Mouse (Mus musculus) layer of hippocampus, adult 8-10 months (tissue): ENCODE measurements around the gene Atp5j. TPM values are rescaled to one million over a fixed set of nuclear protein-coding genes. Genes with fewer than 3 reads are reported as not detected.

Experiments used
- DNase-seq, 2 experiments: peaks; one replicate each; pipeline ENCODE4 v3.0.0; 2022; ENCODE audit warnings: low spot score in 2 of 2
- total RNA-seq, 4 experiments: library from RNA; stranded (reverse); gene quantifications; 2 replicates each; pipeline ENCODE4 v1.2.4; 2022

Gene Atp5j
- total RNA-seq, 4 experiments from 2014 or later, result 307 to 388 (median 342) TPM

DNA sequence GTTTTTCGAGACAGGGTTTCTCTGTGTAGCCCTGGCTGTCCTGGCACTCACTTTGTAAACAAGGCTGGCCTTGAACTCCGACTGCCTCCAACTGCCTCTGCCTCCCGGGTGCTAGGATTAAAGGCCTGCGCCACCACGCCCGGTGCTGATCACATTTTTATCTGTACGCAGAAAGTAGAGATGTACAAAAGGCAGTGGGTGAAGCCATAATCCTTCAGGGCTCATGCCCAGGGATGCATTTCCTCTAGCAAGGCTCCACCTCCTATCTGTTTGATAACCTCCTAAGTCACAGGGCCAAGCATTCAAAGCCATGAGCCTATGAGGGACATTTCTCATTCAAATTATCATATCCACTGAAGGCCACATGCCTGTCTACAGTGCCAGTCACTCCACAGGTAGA lies 27.6 kb downstream of the Atp5j start:
- DNase-seq, result no peak

GRCm38 (mm10) chr16:84806175-84806574 lies 29.2 kb downstream of the Atp5j start:
- DNase-seq, result no peak

DNA sequence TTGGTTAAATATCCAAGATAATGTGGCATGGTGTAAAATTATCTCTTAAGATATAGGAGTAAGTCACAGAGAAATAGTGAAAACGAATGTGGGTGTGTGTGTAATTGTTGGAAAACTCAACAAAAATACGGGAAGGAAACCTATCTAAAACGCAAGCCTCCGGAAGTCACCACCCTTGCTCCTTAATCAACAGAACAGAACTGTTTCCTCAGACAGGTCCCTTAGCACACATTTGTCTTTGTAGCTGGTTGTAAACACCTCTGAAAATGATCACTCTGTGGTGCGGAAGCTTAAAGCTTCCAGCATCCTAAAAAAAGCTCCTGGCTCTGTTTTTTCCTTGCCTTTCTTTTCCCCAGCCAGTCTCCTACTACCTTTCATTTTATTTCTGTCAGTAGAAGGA lies 30.6 kb downstream of the Atp5j start:
- no peak for DNase-seq

DNA sequence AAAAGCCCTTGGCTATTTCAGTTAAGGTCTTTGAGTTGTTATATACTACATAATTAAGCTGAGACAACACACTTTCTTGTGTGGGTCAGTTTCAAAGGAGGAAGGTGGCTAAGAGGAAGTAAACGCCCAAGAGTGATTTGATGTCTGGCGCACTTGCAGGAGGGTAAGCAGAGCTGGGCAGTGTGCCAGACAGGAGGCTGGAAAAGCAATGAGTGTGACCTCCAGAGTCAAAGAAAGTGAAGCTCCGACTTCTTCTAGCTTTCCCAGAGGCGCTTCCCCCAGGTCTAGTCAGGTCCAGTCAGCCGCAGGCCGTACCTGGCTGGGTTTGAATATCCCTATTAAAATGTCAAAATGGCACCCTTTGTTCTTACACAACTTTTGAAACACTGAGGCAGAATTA lies 33.2 kb downstream of the Atp5j start:
- DNase-seq, result no peak

GRCm38 (mm10) chr16:84800038-84800437 lies 35.4 kb downstream of the Atp5j start:
- no peak for DNase-seq

DNA sequence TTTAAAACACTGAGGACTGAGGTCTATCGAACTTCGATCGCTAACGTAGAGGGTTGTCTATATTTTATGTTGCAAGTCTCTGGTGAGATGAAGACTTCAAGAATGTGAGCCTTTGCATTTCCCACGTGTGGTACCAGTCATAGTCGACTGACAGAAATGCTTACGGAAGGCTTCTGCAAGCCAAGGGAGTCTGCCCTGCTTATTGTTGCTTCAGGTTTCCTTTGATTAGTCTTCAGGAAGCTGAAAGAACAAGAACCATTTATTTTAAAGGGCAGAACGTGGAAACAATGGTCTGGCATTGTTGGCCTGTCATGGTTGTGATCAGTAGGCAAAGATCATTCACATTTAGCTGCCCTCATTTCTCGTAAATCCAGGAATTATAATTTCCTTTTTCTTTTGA lies 38.7 kb downstream of the Atp5j start:
- no peak for DNase-seq

- no peak for DNase-seq
Measured at GRCm38 (mm10) chr16:84795337-84795736, 40.1 kb downstream of the Atp5j start.

DNA sequence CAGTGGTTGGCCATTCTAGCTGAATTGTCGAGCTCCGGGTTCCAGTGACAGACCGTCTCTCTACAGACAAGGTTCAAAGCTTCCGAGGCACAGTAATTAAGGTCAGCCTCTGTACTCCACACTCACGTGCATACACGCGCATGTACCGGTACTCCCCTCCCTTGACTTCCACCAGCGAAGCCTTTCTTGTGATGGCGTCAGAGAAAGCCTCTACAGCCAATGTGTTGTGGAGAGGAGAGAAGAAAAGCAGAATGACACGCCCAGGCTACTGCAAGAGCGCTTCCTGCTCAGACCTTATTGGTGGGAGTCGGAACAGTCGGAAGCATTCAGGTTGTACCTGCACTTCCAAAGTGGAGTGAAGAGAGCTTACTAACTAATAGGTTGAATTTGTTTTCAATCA lies 42.0 kb downstream of the Atp5j start:
- DNase-seq, result no peak

GRCm38 (mm10) chr16:84790595-84791165 lies 44.7 kb downstream of the Atp5j start:
- no peak for DNase-seq

- no peak for DNase-seq
Measured at GRCm38 (mm10) chr16:84784966-84785365, 50.5 kb downstream of the Atp5j start.

DNA sequence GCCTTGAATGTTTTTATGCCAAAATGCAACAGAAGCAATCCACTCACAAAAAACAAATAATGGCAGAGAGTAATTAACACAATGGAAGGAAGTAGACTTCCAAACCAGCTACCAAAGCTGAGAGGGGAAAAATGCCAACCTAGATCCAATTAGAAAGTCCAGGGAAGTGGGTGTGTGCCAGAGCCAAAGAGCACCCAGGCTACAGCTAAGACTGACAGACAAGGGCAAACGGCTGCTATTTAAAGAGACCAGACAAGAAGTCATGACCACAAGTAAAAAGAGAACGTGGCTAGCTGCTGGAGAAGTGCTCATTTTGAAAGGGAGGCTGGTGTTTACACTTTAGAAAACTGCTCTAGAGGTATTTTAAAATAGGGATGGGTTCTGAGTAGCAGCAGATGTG lies 52.1 kb downstream of the Atp5j start:
- no peak for DNase-seq

DNA sequence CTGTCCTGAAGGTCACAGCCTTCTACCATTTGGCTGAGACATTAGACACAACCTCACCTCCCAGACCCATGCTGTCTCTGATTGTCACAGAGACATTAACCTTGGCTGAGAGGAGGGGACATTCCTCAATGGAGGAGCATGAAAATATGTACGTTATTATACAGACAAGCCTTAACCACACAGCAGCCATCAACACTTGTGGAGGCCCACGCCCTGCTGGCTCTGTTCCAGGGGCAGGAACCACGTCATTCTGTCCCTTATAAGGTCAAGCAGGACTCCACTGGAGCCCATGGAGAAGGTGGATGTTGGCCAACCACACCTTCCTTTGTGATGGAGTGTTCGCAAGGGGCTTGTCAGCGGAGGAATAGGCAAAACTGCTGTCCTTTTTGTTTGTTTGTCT lies 55.7 kb downstream of the Atp5j start:
- no peak for DNase-seq

DNA sequence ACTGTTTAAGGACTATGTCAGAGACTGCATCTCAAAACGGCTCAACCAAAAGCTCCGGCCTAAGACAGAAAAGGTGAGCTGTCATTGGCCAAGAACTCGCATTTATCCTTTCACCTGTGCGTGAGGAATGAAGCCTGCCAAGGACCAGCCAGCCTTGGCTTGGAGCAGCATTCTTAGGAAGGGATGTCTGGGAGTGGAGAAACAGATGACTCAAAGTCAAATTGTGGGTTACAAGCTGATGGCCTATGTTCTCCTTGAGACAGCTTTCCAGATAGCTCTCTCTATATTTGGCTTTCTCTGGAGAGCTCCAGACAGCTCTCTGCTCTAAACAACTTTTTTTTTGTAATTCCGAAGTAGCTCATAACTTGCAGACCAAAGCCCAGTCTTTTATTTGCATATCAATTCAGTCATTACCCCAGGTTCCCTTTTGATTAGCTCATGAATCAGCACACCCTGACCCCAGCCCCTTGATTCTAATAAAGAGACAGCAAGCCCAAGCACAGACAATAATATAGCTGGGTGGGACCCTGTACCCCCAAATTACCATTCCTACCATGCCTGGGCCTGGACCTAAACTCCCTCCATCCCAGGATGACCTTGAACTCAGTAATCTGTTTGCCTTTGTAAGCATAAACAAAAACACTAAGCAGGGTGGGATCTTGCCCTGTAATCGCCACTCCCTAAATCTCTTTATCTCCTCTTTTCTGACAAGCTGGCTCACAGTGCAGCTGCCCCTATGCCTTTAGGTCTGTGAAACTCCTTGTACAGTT lies 56.4 kb downstream of the Atp5j start:
- no peak for DNase-seq

DNA sequence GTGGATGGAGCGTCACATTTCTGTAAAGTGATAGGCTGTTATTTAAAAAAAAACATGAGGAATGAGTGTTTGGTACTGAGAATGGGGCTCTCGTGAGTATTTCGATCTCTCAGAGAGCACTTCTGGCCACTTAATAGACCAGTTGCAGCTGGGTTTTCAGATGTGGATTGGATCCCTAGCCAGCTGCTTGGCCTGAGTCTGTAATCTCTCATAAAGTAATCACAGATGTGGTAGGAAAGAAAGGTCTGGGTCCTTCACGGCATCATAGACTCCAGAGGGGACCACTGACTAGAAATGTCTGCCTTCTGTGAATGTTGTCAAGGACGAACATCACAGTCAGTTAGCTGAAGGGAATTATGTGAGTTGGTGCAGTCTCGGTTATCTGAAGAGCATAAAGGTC lies 57.0 kb downstream of the Atp5j start:
- DNase-seq, result no peak

Other genes with a start within 250 kb of the Atp5j start
- gene Mrpl39, start 99.9 kb downstream of the Atp5j start, total RNA-seq, result 10 to 100 TPM; 20.1 to 24.1 (median 20.9) TPM
- gene Jam2, start 61.5 kb downstream of the Atp5j start, total RNA-seq, result 10 to 100 TPM; 21.5 to 24.9 (median 24.1) TPM
- 10 to 100 TPM; 23.3 to 30.2 (median 29.0) TPM for gene Gabpa, start 700 bp downstream of the Atp5j start, total RNA-seq